Mouse (Mus musculus) testis, adult 2 months (tissue): Measurements from ENCODE around the gene Dstn.

Experiments
- CTCF ChIP-seq: fragments of 200-500 bp; IDR thresholded peaks from 2 replicates; pipeline ENCODE4 v1.5.1; 2012; ENCODE audit warnings: low read depth, mild to moderate bottlenecking, inconsistent platforms, low read length, moderate library complexity; ENCODE audit not compliant: control insufficient read depth, insufficient read depth, insufficient replicate concordance
- POLR2A ChIP-seq: fragments of 200-500 bp; IDR thresholded peaks from 2 replicates; pipeline ENCODE4 v1.6.1; 2012; ENCODE audit warnings: low read depth, mild to moderate bottlenecking, inconsistent platforms, low read length, moderate library complexity; ENCODE audit not compliant: control insufficient read depth

DNA sequence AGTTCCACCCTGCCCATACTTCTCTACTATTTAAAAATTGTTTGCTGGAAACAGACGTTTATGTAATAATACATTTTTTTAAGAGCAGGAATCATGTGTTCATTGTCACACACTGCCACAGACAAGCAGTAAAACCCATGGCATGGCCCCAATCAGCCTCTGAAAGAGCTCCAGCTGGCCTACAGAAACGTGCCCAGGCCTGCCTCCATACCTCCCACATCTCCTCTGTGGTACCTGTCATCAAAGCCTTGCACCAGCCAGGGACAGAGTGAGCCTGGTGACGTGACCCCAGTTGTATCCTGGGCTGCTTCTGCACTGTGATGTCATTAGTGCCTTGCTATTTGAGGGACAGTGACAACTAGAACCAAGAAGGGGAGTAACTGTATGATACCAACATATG is 67.8 kb downstream of the Dstn start:
- TF ChIP-seq CTCF (no peak), POLR2A (no peak)
